Mouse (Mus musculus) intestine, postnatal 0 days (tissue): ENCODE data around the gene Grm8. TPM values are rescaled to one million over a fixed set of nuclear protein-coding genes. Genes with fewer than 3 reads are reported as not detected.

ENCODE experiments used
- ATAC-seq: fragments of 200-750 bp; cut with Nextera tagmentation; 2 replicates; pipeline ENCODE4 v1.8.0; 2017; ENCODE audit warnings: mild to moderate bottlenecking, moderate TSS enrichment, moderate library complexity
- H3K27ac ChIP-seq: fragments of 300-500 bp; sonication (generic); 2 replicates; pipeline ENCODE4 v1.5.1; 2014; ENCODE audit warnings: mild to moderate bottlenecking, low read depth, low read length, moderate library complexity
- H3K27me3 ChIP-seq: fragments of 300-500 bp; sonication (generic); replicated peaks from 2 replicates; pipeline ENCODE4 v1.6.1; 2014; ENCODE audit warnings: low read length, mixed read lengths; ENCODE audit not compliant: control insufficient read depth, insufficient read depth
- H3K36me3 ChIP-seq: fragments of 300-500 bp; sonication (generic); 2 replicates; pipeline ENCODE4 v1.6.1; 2014; ENCODE audit warnings: mild to moderate bottlenecking, moderate library complexity; ENCODE audit not compliant: control insufficient read depth, insufficient read depth
- H3K4me1 ChIP-seq: fragments of 300-500 bp; sonication (generic); replicated peaks from 2 replicates; pipeline ENCODE4 v1.6.1; 2014; ENCODE audit warnings: antibody characterized with exemption, low read length, mixed read lengths; ENCODE audit not compliant: control insufficient read depth, insufficient read depth
- H3K4me2 ChIP-seq: fragments of 300-500 bp; sonication (generic); replicated peaks from 2 replicates; pipeline ENCODE4 v1.6.1; 2014; ENCODE audit warnings: low read depth, mild to moderate bottlenecking, moderate library complexity
- H3K4me3 ChIP-seq: fragments of 300-500 bp; sonication (generic); 2 replicates; pipeline ENCODE4 v1.5.1; 2014; ENCODE audit warnings: low read depth, low read length
- H3K9ac ChIP-seq: fragments of 300-500 bp; sonication (generic); 2 replicates; pipeline ENCODE4 v1.6.1; 2014; ENCODE audit warnings: mild to moderate bottlenecking, low read depth, low read length
- H3K9me3 ChIP-seq: fragments of 300-500 bp; sonication (generic); 2 replicates; pipeline ENCODE4 v1.6.1; 2016; ENCODE audit warnings: mixed run types; ENCODE audit not compliant: control insufficient read depth
- CTCF ChIP-seq: sonication (generic); IDR thresholded peaks from 2 replicates; pipeline ENCODE4 v1.5.1; 2016; ENCODE audit warnings: low read depth, mild to moderate bottlenecking, control low read depth, antibody characterized with exemption, moderate library complexity
- WGBS: fragments of 180-500 bp; shearing (Covaris S2); extraction: QIAGEN DNeasy Blood & Tissue Kit; methylation state at CpG from one replicate; pipeline ENCODE4 v1.1.7; 2014; 5-methylcytosine and 5-hydroxymethylcytosine counted together
- polyA plus RNA-seq: library from polyadenylated mRNA; unstranded; fragments of >200 nt; fragmentation: Nextera tagmentation; extraction: Ambion mirVana; gene quantifications from 2 replicates; pipeline ENCODE4 v1.2.1, GENCODE M21; 2015

Grm8 gene
- polyA plus RNA-seq, 1 experiment from 2014 or later = 1.1 TPM

GRCm38 (mm10) chr6:27661747-27662435, 473.1 kb downstream of the Grm8 start:
- WGBS = 37% methylated on average over 6 of the region's 6 CpGs
- H3K4me2 ChIP-seq = no peak overlapping the region
- no peaks in the 10 kb centered on the region for H3K9me3 ChIP-seq
- ATAC-seq = no peak
- no peak for TF ChIP-seq CTCF
- H3K36me3 ChIP-seq = no peaks in the 10 kb centered on the region
- no peaks in the 10 kb centered on the region for H3K4me1 ChIP-seq
- H3K27me3 ChIP-seq = no peaks in the 10 kb centered on the region
- H3K4me3 ChIP-seq = no peak overlapping the region
- no peak overlapping the region for H3K9ac ChIP-seq
- no peak overlapping the region for H3K27ac ChIP-seq

- TF ChIP-seq CTCF = peak; percentile 89
- WGBS = 64% methylated on average over 1 of the region's 1 CpGs
- no peaks in the 10 kb centered on the region for H3K4me1 ChIP-seq
- no peak overlapping the region for H3K27ac ChIP-seq
- H3K4me3 ChIP-seq = no peak overlapping the region
- no peaks in the 10 kb centered on the region for H3K9me3 ChIP-seq
- H3K4me2 ChIP-seq = no peak overlapping the region
- no peaks in the 10 kb centered on the region for H3K27me3 ChIP-seq
- H3K9ac ChIP-seq = no peak overlapping the region
- ATAC-seq = no peak
- H3K36me3 ChIP-seq = no peaks in the 10 kb centered on the region
Observed at GRCm38 (mm10) chr6:27657520-27657919, 477.5 kb downstream of the Grm8 start.

GRCm38 (mm10) chr6:27646503-27646902, 488.5 kb downstream of the Grm8 start:
- Histone ChIP-seq H3K27ac (no peak overlapping the region), H3K4me2 (no peak overlapping the region), H3K36me3 (no peaks in the 10 kb centered on the region), H3K9me3 (no peaks in the 10 kb centered on the region), H3K9ac (no peak overlapping the region), H3K4me3 (no peak overlapping the region), H3K27me3 (no peaks in the 10 kb centered on the region), H3K4me1 (no peaks in the 10 kb centered on the region)
- WGBS = 70% methylated on average over 1 of the region's 1 CpGs
- TF ChIP-seq CTCF = no peak
- no peak for ATAC-seq

GRCm38 (mm10) chr6:27645054-27645453, 489.9 kb downstream of the Grm8 start:
- H3K36me3 ChIP-seq = no peaks in the 10 kb centered on the region
- no peaks in the 10 kb centered on the region for H3K9me3 ChIP-seq
- no peak overlapping the region for H3K4me3 ChIP-seq
- no peak overlapping the region for H3K9ac ChIP-seq
- no peaks in the 10 kb centered on the region for H3K27me3 ChIP-seq
- no peak overlapping the region for H3K27ac ChIP-seq
- no peak for ATAC-seq
- H3K4me2 ChIP-seq = no peak overlapping the region
- WGBS = 54% methylated on average over 5 of the region's 5 CpGs
- H3K4me1 ChIP-seq = no peaks in the 10 kb centered on the region
- TF ChIP-seq CTCF = no peak

GRCm38 (mm10) chr6:27635898-27636297, 499.1 kb downstream of the Grm8 start:
- no peak overlapping the region for H3K9ac ChIP-seq
- no peaks in the 10 kb centered on the region for H3K4me1 ChIP-seq
- WGBS = 64% methylated on average over 3 of the region's 3 CpGs
- no peaks in the 10 kb centered on the region for H3K36me3 ChIP-seq
- ATAC-seq = no peak
- no peaks in the 10 kb centered on the region for H3K9me3 ChIP-seq
- no peak for TF ChIP-seq CTCF
- no peak overlapping the region for H3K4me2 ChIP-seq
- H3K27me3 ChIP-seq = no peaks in the 10 kb centered on the region
- H3K27ac ChIP-seq = no peak overlapping the region
- H3K4me3 ChIP-seq = no peak overlapping the region

GRCm38 (mm10) chr6:27617472-27617871, 517.5 kb downstream of the Grm8 start:
- Histone ChIP-seq H3K9me3 (no peaks in the 10 kb centered on the region), H3K4me3 (no peak overlapping the region), H3K36me3 (no peaks in the 10 kb centered on the region), H3K4me2 (no peak overlapping the region), H3K27me3 (no peaks in the 10 kb centered on the region), H3K4me1 (no peaks in the 10 kb centered on the region), H3K9ac (no peak overlapping the region), H3K27ac (no peak overlapping the region)
- WGBS = 79% methylated on average over 4 of the region's 4 CpGs
- TF ChIP-seq CTCF = no peak
- ATAC-seq = no peak
